Mouse (Mus musculus) embryonic facial prominence, embryonic 14.5 days (tissue): ENCODE data around the gene Nfkbil1. TPM values are rescaled to one million over a fixed set of nuclear protein-coding genes. Genes with fewer than 3 reads are reported as not detected.

Experiments
- ATAC-seq: fragments of 200-750 bp; cut with Nextera tagmentation; 2 replicates; pipeline ENCODE4 v1.8.0; 2017; ENCODE audit warnings: low read depth, moderate number of reproducible peaks, moderate TSS enrichment
- DNase-seq: peaks from one replicate; pipeline ENCODE4 v3.0.0-alpha.2; 2015; ENCODE audit warnings: low spot score
- H3K27ac ChIP-seq: fragments of 300-500 bp; sonication (generic); replicated peaks from 2 replicates; pipeline ENCODE4 v1.5.1; 2014; ENCODE audit warnings: low read depth, mild to moderate bottlenecking, low read length, moderate library complexity
- H3K27me3 ChIP-seq: fragments of 300-500 bp; sonication (generic); replicated peaks from 2 replicates; pipeline ENCODE4 v1.6.1; 2014; ENCODE audit warnings: low read length; ENCODE audit not compliant: control insufficient read depth, insufficient read depth
- H3K36me3 ChIP-seq: fragments of 300-500 bp; sonication (generic); 2 replicates; pipeline ENCODE4 v1.6.1; 2014; ENCODE audit warnings: low read length, mixed read lengths; ENCODE audit not compliant: control insufficient read depth, insufficient read depth
- H3K4me1 ChIP-seq: fragments of 300-500 bp; sonication (generic); 2 replicates; pipeline ENCODE4 v1.6.1; 2014; ENCODE audit warnings: antibody characterized with exemption, low read length; ENCODE audit not compliant: control insufficient read depth, insufficient read depth
- H3K4me2 ChIP-seq: fragments of 300-500 bp; sonication (generic); 2 replicates; pipeline ENCODE4 v1.6.1; 2014; ENCODE audit warnings: low read depth, mild to moderate bottlenecking, low read length, moderate library complexity, mixed read lengths
- H3K4me3 ChIP-seq: fragments of 300-500 bp; sonication (generic); 2 replicates; pipeline ENCODE4 v1.5.1; 2014; ENCODE audit warnings: low read depth, mild to moderate bottlenecking, low read length
- H3K9ac ChIP-seq: fragments of 300-500 bp; sonication (generic); 2 replicates; pipeline ENCODE4 v1.6.1; 2014; ENCODE audit warnings: low read depth, mild to moderate bottlenecking, low read length, moderate library complexity, mixed read lengths
- H3K9me3 ChIP-seq: fragments of 300-500 bp; sonication (generic); 2 replicates; pipeline ENCODE4 v1.6.1; 2016; ENCODE audit warnings: low read length; ENCODE audit not compliant: control insufficient read depth
- WGBS: fragments of 180-500 bp; shearing (Covaris S2); extraction: QIAGEN DNeasy Blood & Tissue Kit; methylation state at CpG from one replicate; pipeline ENCODE4 v1.1.7; 2014; 5-methylcytosine and 5-hydroxymethylcytosine counted together
- polyA plus RNA-seq: library from polyadenylated mRNA; unstranded; fragments of >200 nt; fragmentation: Nextera tagmentation; extraction: Ambion mirVana; gene quantifications from 2 replicates; pipeline ENCODE4 v1.2.1, GENCODE M21; 2014

Nfkbil1 gene
- polyA plus RNA-seq, 1 experiment from 2014 or later: 3.3 TPM

- Histone ChIP-seq H3K27me3 (no peaks in the 10 kb centered on the region), H3K4me1 (no peaks in the 10 kb centered on the region), H3K36me3 (peaks cover 87% of the 10 kb centered on the region), H3K9ac (no peak overlapping the region), H3K4me2 (no peak overlapping the region), H3K4me3 (no peak overlapping the region), H3K9me3 (no peaks in the 10 kb centered on the region), H3K27ac (no peak overlapping the region)
- ATAC-seq (no peak), DNase-seq (no peak)
- 94% methylated on average over 3 of the region's 3 CpGs for WGBS
These were observed 14.9 kb upstream of the Nfkbil1 start for GRCm38 (mm10) chr17:35250348-35251120.

GRCm38 (mm10) chr17:35249451-35250197 lies 14.0 kb upstream of the Nfkbil1 start:
- 86% methylated on average over 19 of the region's 19 CpGs for WGBS
- Histone ChIP-seq H3K4me1 (peaks cover under 1% of the 10 kb centered on the region; the same call in 1 of the 2 replicates), H3K9ac (no peak overlapping the region), H3K4me3 (no peak overlapping the region), H3K27me3 (no peaks in the 10 kb centered on the region), H3K36me3 (peaks cover 96% of the 10 kb centered on the region), H3K9me3 (no peaks in the 10 kb centered on the region), H3K4me2 (no peak overlapping the region), H3K27ac (no peak overlapping the region)
- DNase-seq: no peak
- no peak for ATAC-seq

GRCm38 (mm10) chr17:35248986-35249385 lies 13.4 kb upstream of the Nfkbil1 start:
- H3K4me1 ChIP-seq: peaks cover 7% of the 10 kb centered on the region
- H3K9me3 ChIP-seq: no peaks in the 10 kb centered on the region
- WGBS: 89% methylated on average over 14 of the region's 14 CpGs
- no peak overlapping the region for H3K4me2 ChIP-seq
- ATAC-seq: no peak
- no peak overlapping the region for H3K27ac ChIP-seq
- H3K9ac ChIP-seq: no peak overlapping the region
- DNase-seq: no peak
- peaks cover 99% of the 10 kb centered on the region for H3K36me3 ChIP-seq
- no peaks in the 10 kb centered on the region for H3K27me3 ChIP-seq
- H3K4me3 ChIP-seq: no peak overlapping the region

GRCm38 (mm10) chr17:35247144-35247543 lies 11.6 kb upstream of the Nfkbil1 start:
- ATAC-seq (no peak), DNase-seq (no peak)
- H3K9me3 ChIP-seq: no peaks in the 10 kb centered on the region
- peaks cover 15% of the 10 kb centered on the region for H3K4me1 ChIP-seq
- WGBS: 87% methylated on average over 7 of the region's 7 CpGs
- H3K27me3 ChIP-seq: no peaks in the 10 kb centered on the region
- no peak overlapping the region for H3K27ac ChIP-seq
- H3K4me3 ChIP-seq: no peak overlapping the region
- H3K36me3 ChIP-seq: peaks cover 92% of the 10 kb centered on the region
- no peak overlapping the region for H3K9ac ChIP-seq
- no peak overlapping the region for H3K4me2 ChIP-seq

- ATAC-seq (no peak), DNase-seq (peak; percentile 54)
- Histone ChIP-seq H3K9me3 (no peaks in the 10 kb centered on the region), H3K4me1 (peaks cover 15% of the 10 kb centered on the region), H3K9ac (0 out of 2 replicates have a peak overlapping the region, but pooled peaks have one; percentile 6), H3K27ac (no peak overlapping the region), H3K36me3 (peaks cover 82% of the 10 kb centered on the region), H3K4me3 (no peak overlapping the region), H3K4me2 (no peak overlapping the region), H3K27me3 (no peaks in the 10 kb centered on the region)
- 77% methylated on average over 15 of the region's 15 CpGs for WGBS
These were observed 10.4 kb upstream of the Nfkbil1 start for GRCm38 (mm10) chr17:35245731-35246623.

- DNase-seq: no peak
- H3K4me3 ChIP-seq: peak overlapping the region; percentile 96; the same call in 1 of the 2 replicates
- no peaks in the 10 kb centered on the region for H3K9me3 ChIP-seq
- H3K4me2 ChIP-seq: peak overlapping the region; percentile 86
- 80% methylated on average over 2 of the region's 2 CpGs for WGBS
- H3K27me3 ChIP-seq: no peaks in the 10 kb centered on the region
- ATAC-seq: no peak
- H3K9ac ChIP-seq: peak overlapping the region; percentile 40; the same call in 1 of the 2 replicates
- H3K36me3 ChIP-seq: peaks cover 72% of the 10 kb centered on the region
- H3K4me1 ChIP-seq: peaks cover 21% of the 10 kb centered on the region
- no peak overlapping the region for H3K27ac ChIP-seq
These were observed 9.4 kb upstream of the Nfkbil1 start for GRCm38 (mm10) chr17:35244999-35245398.

- Histone ChIP-seq H3K4me1 (peaks cover 21% of the 10 kb centered on the region), H3K27me3 (no peaks in the 10 kb centered on the region), H3K27ac (peak overlapping the region; percentile 99; the same call in 1 of the 2 replicates), H3K9ac (peak overlapping the region; percentile 100), H3K36me3 (peaks cover 53% of the 10 kb centered on the region), H3K4me3 (peak overlapping the region; percentile 96), H3K9me3 (no peaks in the 10 kb centered on the region), H3K4me2 (peak overlapping the region; percentile 86)
- peak; percentile 56 for DNase-seq
- ATAC-seq: no peak
- WGBS: 5% methylated on average over 16 of the region's 16 CpGs
These were observed 7.5 kb upstream of the Nfkbil1 start for GRCm38 (mm10) chr17:35243086-35243485.
